Mouse (Mus musculus) cerebellum, adult 9-11 months (tissue): ENCODE measurements at regions not wholly inside any gene's neighbourhood (a gene's known extent, or its start where the extent isn't known, plus 50 kb on each side); places are given as distances from the start of the nearest gene placed in this dataset.
A peak's percentile ranks its signal among the peaks of the same experiment; 100 is the strongest.

Experiments used
- DNase-seq: peaks from one replicate; pipeline ENCODE4 v3.0.0; 2022

DNA sequence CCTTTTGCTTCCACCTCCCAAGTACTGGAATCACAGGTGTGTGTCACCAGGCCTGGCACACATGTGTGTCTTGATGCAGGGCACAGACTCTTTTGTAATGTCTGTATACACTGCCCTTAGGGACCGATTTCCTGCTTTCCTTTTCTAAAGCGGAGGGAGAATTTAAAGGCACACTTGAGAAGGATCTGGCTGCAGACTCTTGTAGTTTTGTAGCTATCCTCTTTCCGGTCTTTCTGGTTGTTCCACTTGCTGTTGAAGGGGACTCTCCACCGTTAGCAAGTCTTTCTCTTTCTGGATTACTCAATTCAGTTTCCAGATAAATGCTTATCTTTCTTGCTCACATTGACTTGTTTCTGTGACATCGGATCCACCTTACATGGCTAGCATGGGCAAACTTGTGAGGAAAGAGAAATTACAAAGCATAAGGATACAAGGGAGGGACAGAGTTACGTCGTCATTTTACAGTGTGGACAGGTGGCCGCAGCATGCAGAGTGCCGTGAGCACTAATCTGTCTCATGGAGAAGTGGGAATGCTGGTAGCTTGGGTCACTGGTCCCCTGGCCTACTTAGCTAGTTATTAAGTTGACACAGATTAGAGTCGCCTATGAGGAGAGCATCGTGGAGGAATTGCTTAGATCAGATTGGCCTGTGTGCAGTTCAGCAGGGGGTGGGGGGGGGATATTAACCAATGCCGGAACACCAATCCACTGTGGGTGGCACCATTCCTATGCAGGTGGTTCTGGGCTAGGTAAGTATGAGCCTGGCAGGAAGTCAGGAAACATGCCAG, 54.4 kb upstream of the Parp11 start:
- peak; percentile 9 for DNase-seq

DNA sequence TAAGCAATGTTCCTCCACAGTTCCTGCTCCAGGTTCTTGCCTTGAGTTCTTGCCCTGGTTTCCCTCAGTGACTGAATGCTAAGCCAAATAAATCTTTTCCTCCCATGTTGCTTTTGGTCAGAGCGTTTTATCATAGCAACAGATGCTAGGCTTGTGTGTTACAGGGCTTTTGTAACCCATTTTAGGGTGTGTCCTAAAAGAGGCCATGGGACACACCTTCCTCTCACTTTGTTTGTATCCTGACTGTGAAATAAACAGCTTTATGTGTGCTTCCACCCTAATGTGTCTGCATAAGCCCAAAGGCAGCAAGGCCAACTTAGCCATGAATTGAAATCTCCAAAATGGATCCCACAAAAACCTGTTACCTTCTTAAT, 53.9 kb upstream of the Parp11 start:
- no peak for DNase-seq

DNA sequence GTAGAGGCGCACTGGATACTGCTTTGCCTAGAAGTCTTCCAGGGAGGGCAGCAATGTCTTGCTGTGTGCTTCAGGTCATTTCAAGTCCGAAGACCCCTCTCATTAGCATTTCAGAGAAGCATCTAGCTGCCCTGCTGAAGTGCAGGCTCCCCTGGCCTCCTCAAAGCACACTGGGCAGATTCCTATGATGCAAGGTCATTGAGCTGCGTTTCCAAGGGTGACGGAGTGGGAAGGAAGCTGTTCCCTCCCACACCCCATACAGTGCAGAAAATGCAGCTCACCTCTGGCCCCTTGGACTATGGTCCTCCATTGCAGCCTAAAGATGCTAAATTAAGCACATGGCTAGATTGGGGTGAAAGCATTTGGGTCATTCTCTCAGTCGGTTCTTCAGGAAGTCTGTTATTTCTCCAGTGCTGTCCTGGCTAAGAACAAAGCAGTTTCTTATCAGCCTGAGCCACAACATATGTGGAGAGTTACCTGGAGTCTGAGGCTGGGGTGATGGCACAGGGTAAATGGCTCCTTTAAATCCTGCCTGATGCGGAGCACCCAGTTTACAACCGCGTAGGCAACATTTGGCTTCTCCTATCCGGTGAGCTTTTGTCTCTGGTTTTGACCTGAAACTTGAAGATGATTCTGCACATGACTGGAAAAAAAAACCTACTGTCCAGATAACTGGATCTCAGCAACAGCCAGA, 52.6 kb upstream of the Parp11 start:
- DNase-seq = no peak
